Mouse (Mus musculus): Measurements from ENCODE around the gene Cdk8.

DNA sequence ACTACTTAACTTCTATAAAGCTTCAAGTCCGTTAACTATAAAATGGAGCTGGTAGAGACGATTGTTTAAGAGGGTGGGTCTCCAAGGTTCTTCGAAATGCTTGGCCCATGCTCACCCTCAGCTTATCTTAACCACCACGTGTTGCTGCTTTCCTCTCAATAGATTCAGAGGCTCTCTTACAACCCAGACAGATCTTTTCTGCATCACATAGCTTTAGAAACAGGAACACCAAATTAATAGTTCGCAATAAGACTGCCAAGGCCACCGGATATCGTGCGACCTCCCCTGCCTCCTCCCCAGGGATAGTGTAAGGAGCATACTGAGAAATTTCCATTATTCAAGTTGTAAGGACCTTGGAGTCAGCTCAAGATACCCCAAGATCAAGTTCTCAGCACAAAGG is 87.4 kb downstream of the Cdk8 start:
- no peak for TF ChIP-seq USF1 (IDR thresholded peaks at IDR 0.05; ENCODE audit: low read depth)
- TF ChIP-seq TCF12 (IDR thresholded peaks at IDR 0.05; ENCODE audit: insufficient read depth, poor library complexity, severe bottlenecking): no peak
- TF ChIP-seq POLR2A (IDR thresholded peaks at IDR 0.05; ENCODE audit: insufficient read length, low read depth): no peak
